In the genomic region with DNA sequence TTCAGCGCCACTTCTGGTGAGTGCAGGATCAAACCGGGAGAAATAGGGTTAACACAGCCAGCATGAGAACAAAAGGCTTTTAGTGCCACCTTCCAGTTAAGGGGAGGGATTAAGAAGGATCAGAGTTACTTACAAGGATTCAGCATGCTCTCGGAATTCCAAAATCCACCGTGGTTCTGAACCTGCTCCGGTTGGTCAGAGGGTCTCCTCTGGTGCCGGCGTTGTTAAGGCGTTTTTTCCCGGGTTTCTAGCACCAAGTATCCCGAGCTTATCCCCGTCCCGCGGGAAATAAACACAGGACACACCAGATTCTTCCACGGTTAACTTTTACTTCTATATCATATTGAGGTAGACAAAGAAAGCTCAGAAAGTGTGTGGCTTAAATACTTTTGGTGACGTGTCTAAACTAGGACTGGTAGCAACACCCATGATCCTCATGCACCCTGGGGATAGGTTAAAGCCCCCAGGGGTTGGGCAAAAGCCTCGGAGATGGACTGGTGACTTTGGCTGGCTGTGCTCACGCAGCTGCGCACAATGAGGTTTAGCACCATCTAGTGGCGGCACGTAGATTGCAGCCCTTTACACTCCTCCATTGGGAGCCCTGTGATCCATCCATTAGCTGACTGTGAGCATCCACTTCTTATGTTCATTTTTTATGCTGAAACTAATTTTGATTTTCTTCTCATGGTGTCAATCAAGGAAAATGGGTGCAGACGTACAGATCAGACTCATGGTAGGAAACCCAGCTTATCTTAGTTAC, we compare ENCODE assay signal across 8 mouse cellular contexts. TPM values are rescaled to one million over a fixed set of nuclear protein-coding genes. Genes with fewer than 3 reads are reported as not detected.
DNase-seq lines count a peak whose midpoint lies in the region; ATAC-seq and TF ChIP-seq lines count a peak whose summit lies in the region.
"Not testable (repeated sequence)": the region's sequence is repeated elsewhere in the genome, so short reads cannot be mapped to it uniquely, and the experiment has no call there.

No protein-coding gene starts in this region.

- DNase-seq in CH12.LX (ENCODE audit: extremely low read depth); liver, adult 2 months (ENCODE audit: extremely low read depth, low read depth, low spot score): not testable (repeated sequence)
- peak; percentile 45 for DNase-seq in cerebellum, adult 9-10 months
- peak; percentile 29 to 62 for DNase-seq in frontal cortex, postnatal 14 days (ENCODE audit: low spot score in 2 of 2)
- peak; percentile 77 for DNase-seq in heart, postnatal 4 days
- peak; percentile 47 to 74 for DNase-seq in kidney, postnatal 36 days
- DNase-seq in spleen, postnatal 10 days (ENCODE audit: low spot score in 2 of 2), result peak; percentile 31 to 61

- H3K79me2 ChIP-seq in CH12.LX (replicated peaks; ENCODE audit: control insufficient read depth, extremely low read depth, insufficient read depth, poor library complexity, severe bottlenecking); liver, adult 2 months (ENCODE audit: control insufficient read depth, insufficient read depth, low read length): not testable (repeated sequence)

- ATAC-seq in midbrain, embryonic 16.5 days, result peak; percentile 97

- dilution Hi-C loops in CH12.LX (cut with MboI; ENCODE audit: extremely low pct_ligation_motif_present, extremely low pct_unique_long_range_greater_than_20kb, low sequenced_read_pairs), result not testable (repeated sequence)

- TF ChIP-seq CTCF in CH12.LX (conservative IDR thresholded peaks at IDR 0.05 in 1 of 2, IDR thresholded peaks at IDR 0.05 in 1 of 2; ENCODE audit: low read depth in 2 of 2, low read length in 2 of 2), result peak; percentile 24 to 35; a peak in 1 of 4 replicates
- TF ChIP-seq CTCF in liver, adult 2 months (IDR thresholded peaks at IDR 0.05; ENCODE audit: low read depth, low read length), result peak; percentile 24; the same call in 1 of the 2 replicates

- TF ChIP-seq EP300 in CH12.LX (IDR thresholded peaks at IDR 0.05; ENCODE audit: low read length), result not testable (repeated sequence)

- not testable (repeated sequence) for H3K27ac ChIP-seq in CH12.LX (ENCODE audit: insufficient read depth, low read depth); liver, adult 2 months (replicated peaks; ENCODE audit: insufficient read depth, low read depth, low read length); midbrain, embryonic 16.5 days (ENCODE audit: low read length)

- not testable (repeated sequence) for H3K4me2 ChIP-seq in CH12.LX (ENCODE audit: insufficient read depth, low read depth, poor library complexity, severe bottlenecking)
- H3K4me2 ChIP-seq in midbrain, embryonic 16.5 days (ENCODE audit: low read length), result peak overlapping the region; percentile 37

- 18% methylated on average over 19 of the region's 21 CpGs for WGBS in liver, adult 2 months
- 13% methylated on average over 18 of the region's 21 CpGs for WGBS in midbrain, embryonic 16.5 days

- not testable (repeated sequence) for TF ChIP-seq POLR2A in CH12.LX (IDR thresholded peaks at IDR 0.05; ENCODE audit: low read depth, low read length); liver, adult 2 months (IDR thresholded peaks at IDR 0.05; ENCODE audit: extremely low read depth, insufficient read depth, low read length)

- TF ChIP-seq RAD21 in CH12.LX (IDR thresholded peaks at IDR 0.05; ENCODE audit: low read depth, low read length), result not testable (repeated sequence)

- not testable (repeated sequence) for H3K4me3 ChIP-seq in CH12.LX (replicated peaks in 1 of 3; ENCODE audit: low read depth in 2 of 3, low read length in 2 of 3, poor library complexity in 1 of 3); liver, adult 2 months (ENCODE audit: insufficient read depth, low read depth, low read length)
- H3K4me3 ChIP-seq in midbrain, embryonic 16.5 days (ENCODE audit: low read depth, low read length), result peak overlapping the region; percentile 28

- H3K9ac ChIP-seq in CH12.LX (ENCODE audit: insufficient read depth, low read depth); liver, adult 2 months (ENCODE audit: low read depth, low read length); midbrain, embryonic 16.5 days (ENCODE audit: low read depth, low read length): not testable (repeated sequence)

- in situ Hi-C loops in CH12.LX (cut with MboI; ENCODE audit: low pct_ligation_motif_present, low pct_unique_long_range_greater_than_20kb, low sequenced_read_pairs), result not testable (repeated sequence)

- not testable (repeated sequence) for H3K9me3 ChIP-seq in CH12.LX (replicated peaks; ENCODE audit: low read length); midbrain, embryonic 16.5 days (replicated peaks; ENCODE audit: control insufficient read depth, low read length, poor library complexity, severe bottlenecking)

- not testable (repeated sequence) for H3K4me1 ChIP-seq in CH12.LX (ENCODE audit: control insufficient read depth in 1 of 2, insufficient read depth in 2 of 2); liver, adult 2 months (ENCODE audit: control insufficient read depth, insufficient read depth, low read length); midbrain, embryonic 16.5 days (ENCODE audit: control insufficient read depth, insufficient read depth, low read length)

- H3K36me3 ChIP-seq in CH12.LX (replicated peaks in 1 of 2; ENCODE audit: control insufficient read depth in 1 of 2, insufficient read depth in 1 of 2, low read length in 1 of 2); liver, adult 2 months (ENCODE audit: control insufficient read depth, insufficient read depth, low read length); midbrain, embryonic 16.5 days (ENCODE audit: control insufficient read depth, insufficient read depth, low read length): not testable (repeated sequence)

- not testable (repeated sequence) for H3K27me3 ChIP-seq in CH12.LX (replicated peaks); liver, adult 2 months (ENCODE audit: control insufficient read depth, insufficient read depth, low read length); midbrain, embryonic 16.5 days (ENCODE audit: control insufficient read depth, insufficient read depth, low read depth, low read length)

RNA-seq across cellular contexts. Expression of gene Scgb2a2, which starts 10.6 kb away (rescaled TPM):
- not detected in 2 replicates for total RNA-seq in CH12.LX (2012; rRNA removed)
- not detected in 2 replicates for total RNA-seq in CH12.LX (2014; rRNA removed)
- polyA plus RNA-seq in CH12.LX (2012; ENCODE audit: insufficient read length, low read depth), result not detected in 2 replicates
- not detected for total RNA-seq in heart, postnatal 4 days (2021)
- total RNA-seq in liver, adult 2 months (2014; rRNA removed), result not detected in 2 replicates
- not detected in 2 replicates for polyA plus RNA-seq in liver, adult 2 months (2012; rRNA removed)
- not detected in 2 replicates for polyA plus RNA-seq in midbrain, embryonic 16.5 days (2015; fragmentation: Nextera tagmentation; extraction: Ambion mirVana)
